Mouse (Mus musculus) myocyte (in vitro differentiated cells): Measurements from ENCODE around the gene Ube2f.

ENCODE experiments used
- E2F4 ChIP-seq: IDR thresholded peaks from one replicate; pipeline ENCODE4 v1.6.1; 2011; ENCODE audit warnings: mild to moderate bottlenecking, control low read depth, moderate library complexity; ENCODE audit not compliant: insufficient read depth
- MYOD1 ChIP-seq, 3 experiments: IDR thresholded peaks; one replicate each; pipeline ENCODE4 v1.6.1; 2011; ENCODE audit warnings: control low read depth in 2 of 3, low read depth in 2 of 3, mild to moderate bottlenecking in 2 of 3, moderate library complexity in 1 of 3; ENCODE audit not compliant: insufficient read length in 2 of 3, control insufficient read depth in 1 of 3
- MYOG ChIP-seq, 3 experiments: IDR thresholded peaks; one replicate each; pipeline ENCODE4 v1.6.1; 2011; ENCODE audit warnings: control low read depth in 2 of 3, low read depth in 2 of 3, mild to moderate bottlenecking in 2 of 3; ENCODE audit not compliant: insufficient read length in 2 of 3, control insufficient read depth in 1 of 3, insufficient read depth in 1 of 3
- POLR2A ChIP-seq: IDR thresholded peaks from one replicate; pipeline ENCODE4 v1.6.1; 2011; ENCODE audit warnings: low read depth, mild to moderate bottlenecking, control low read depth, moderate library complexity; ENCODE audit not compliant: insufficient read length
- POLR2AphosphoS2 ChIP-seq: IDR thresholded peaks from one replicate; pipeline ENCODE4 v1.6.1; 2011; ENCODE audit warnings: low read depth, control low read depth; ENCODE audit not compliant: insufficient read length
- TCF12 ChIP-seq: IDR thresholded peaks from one replicate; pipeline ENCODE4 v1.6.1; 2011; ENCODE audit warnings: mild to moderate bottlenecking, control low read depth; ENCODE audit not compliant: poor library complexity, insufficient read depth, severe bottlenecking

DNA sequence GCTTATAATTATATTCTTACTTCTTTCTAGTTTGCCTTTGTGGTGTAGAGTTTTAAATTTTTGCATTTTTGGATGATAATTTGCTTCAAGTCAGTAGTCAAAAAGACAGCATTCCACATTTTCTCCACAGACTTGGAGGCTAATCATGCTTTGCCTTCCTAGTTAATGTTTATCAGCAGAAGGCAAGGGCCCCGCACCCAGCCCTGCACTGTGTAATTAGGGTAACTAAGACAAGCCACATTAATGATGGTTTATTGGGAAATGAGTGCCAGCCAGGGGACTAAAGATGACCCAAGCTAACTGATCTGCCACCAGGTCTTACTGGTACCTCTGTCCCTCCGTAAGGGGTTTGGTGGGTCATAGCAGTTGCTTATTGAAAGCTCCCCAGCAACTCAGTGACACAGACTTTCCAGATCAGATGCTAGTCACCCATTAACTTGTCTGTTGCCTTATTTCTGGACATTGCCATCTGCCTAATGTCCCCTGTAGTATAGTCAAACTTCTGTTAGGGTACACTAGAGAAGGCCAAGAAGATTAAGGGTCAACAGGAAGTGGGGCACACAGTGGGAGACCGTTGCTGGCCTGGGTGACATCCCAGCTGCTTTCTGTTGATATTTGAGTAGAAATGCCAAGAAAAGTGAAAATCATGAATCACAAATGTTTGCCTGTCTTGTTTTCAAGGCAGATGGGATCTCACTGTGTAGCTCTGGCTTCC lies 51.3 kb downstream of the Ube2f start:
- no peak for TF ChIP-seq POLR2AphosphoS2
- no peak for TF ChIP-seq POLR2A
- no peak for TF ChIP-seq TCF12
- TF ChIP-seq MYOD1 (IDR thresholded peaks at IDR 0.05; ENCODE audit: control insufficient read depth in 1 of 3, insufficient read length in 2 of 3, low read depth in 2 of 3) = no peak
- TF ChIP-seq E2F4 = no peak
- TF ChIP-seq MYOG (IDR thresholded peaks at IDR 0.05; ENCODE audit: control insufficient read depth in 1 of 3, insufficient read depth in 1 of 3, insufficient read length in 2 of 3, low read depth in 2 of 3) = no peak
